Mouse (Mus musculus) olfactory bulb, adult 2 months (tissue): ENCODE measurements around the gene Mrm3.

Experiments used
- CTCF ChIP-seq: fragments of 200-500 bp; IDR thresholded peaks from 2 replicates; pipeline ENCODE4 v1.5.1; 2012; ENCODE audit warnings: low read depth, mild to moderate bottlenecking, low read length, moderate library complexity; ENCODE audit not compliant: insufficient read depth
- POLR2A ChIP-seq: fragments of 200-500 bp; IDR thresholded peaks from 2 replicates; pipeline ENCODE4 v1.6.1; 2012; ENCODE audit warnings: mild to moderate bottlenecking, low read depth, low read length, moderate library complexity; ENCODE audit not compliant: insufficient read depth

- no peak for TF ChIP-seq POLR2A
- no peak for TF ChIP-seq CTCF
These were observed 24.5 kb downstream of the Mrm3 start for GRCm38 (mm10) chr11:76268001-76268459.
